Mouse (Mus musculus) kidney, postnatal 0 days (tissue): Measurements from ENCODE around the gene Lrp11. TPM values are rescaled to one million over a fixed set of nuclear protein-coding genes. Genes with fewer than 3 reads are reported as not detected.

Source experiments
- ATAC-seq: fragments of 200-750 bp; cut with Nextera tagmentation; replicated peaks from 2 replicates; pipeline ENCODE4 v1.8.0; 2017; ENCODE audit warnings: low read depth, moderate number of reproducible peaks, moderate TSS enrichment, moderate library complexity; ENCODE audit not compliant: low FRiP score
- DNase-seq: peaks from one replicate; pipeline ENCODE4 v3.0.0-alpha.2; 2016; ENCODE audit warnings: low spot score
- H3K27ac ChIP-seq: fragments of 300-500 bp; sonication (generic); 2 replicates; pipeline ENCODE4 v1.5.1; 2014; ENCODE audit warnings: mild to moderate bottlenecking
- H3K27me3 ChIP-seq: fragments of 300-500 bp; sonication (generic); 2 replicates; pipeline ENCODE4 v1.6.1; 2014; ENCODE audit warnings: low read length, mixed read lengths; ENCODE audit not compliant: insufficient read depth
- H3K36me3 ChIP-seq: fragments of 300-500 bp; sonication (generic); 2 replicates; pipeline ENCODE4 v1.6.1; 2014; ENCODE audit warnings: low read length, mixed read lengths; ENCODE audit not compliant: insufficient read depth
- H3K4me1 ChIP-seq: fragments of 300-500 bp; sonication (generic); replicated peaks from 2 replicates; pipeline ENCODE4 v1.6.1; 2014; ENCODE audit warnings: antibody characterized with exemption, low read length, mixed read lengths; ENCODE audit not compliant: insufficient read depth
- H3K4me2 ChIP-seq: fragments of 300-500 bp; sonication (generic); 2 replicates; pipeline ENCODE4 v1.6.1; 2014; ENCODE audit warnings: mild to moderate bottlenecking, low read length, moderate library complexity, mixed read lengths
- H3K4me3 ChIP-seq: fragments of 300-500 bp; sonication (generic); replicated peaks from 2 replicates; pipeline ENCODE4 v1.5.1; 2014; ENCODE audit warnings: low read depth, low read length
- H3K9ac ChIP-seq: fragments of 300-500 bp; sonication (generic); 2 replicates; pipeline ENCODE4 v1.6.1; 2014; ENCODE audit warnings: low read depth, low read length
- H3K9me3 ChIP-seq: fragments of 300-500 bp; sonication (generic); replicated peaks from 2 replicates; pipeline ENCODE4 v1.6.1; 2016; ENCODE audit warnings: low read length, inconsistent platforms, mixed read lengths
- CTCF ChIP-seq: IDR thresholded peaks from 2 replicates; pipeline ENCODE4 v1.5.1; 2016; ENCODE audit warnings: antibody characterized with exemption, low read depth, mild to moderate bottlenecking, moderate library complexity
- WGBS: fragments of 180-500 bp; shearing (Covaris S2); extraction: QIAGEN DNeasy Blood & Tissue Kit; methylation state at CpG from one replicate; pipeline ENCODE4 v1.1.7; 2014; 5-methylcytosine and 5-hydroxymethylcytosine counted together
- polyA plus RNA-seq: library from polyadenylated mRNA; unstranded; fragments of >200 nt; fragmentation: Nextera tagmentation; extraction: Ambion mirVana; gene quantifications from 2 replicates; pipeline ENCODE4 v1.2.1, GENCODE M21; 2015

Lrp11 gene
- polyA plus RNA-seq, 1 experiment from 2014 or later, result 0.91 TPM

DNA sequence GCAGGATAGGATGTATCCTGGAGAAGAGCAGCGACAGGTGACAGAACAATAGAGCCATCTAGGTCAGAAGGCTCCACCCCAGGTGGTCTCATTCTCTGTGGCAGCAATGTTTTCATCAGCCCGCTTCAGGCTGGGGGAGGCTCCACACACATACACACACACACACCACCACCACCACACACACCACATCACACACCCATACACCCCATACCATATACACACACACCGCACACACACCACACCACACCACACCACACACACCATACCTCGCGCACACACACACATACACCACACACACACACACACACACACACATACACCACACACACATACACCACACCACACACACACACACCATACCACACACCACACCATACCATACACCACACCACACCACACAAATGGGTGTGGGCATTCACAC, 30.2 kb downstream of the Lrp11 start:
- Histone ChIP-seq H3K27ac (no peak overlapping the region), H3K9ac (no peak overlapping the region), H3K4me2 (no peak overlapping the region), H3K4me3 (no peak overlapping the region), H3K36me3 (no peaks in the 10 kb centered on the region), H3K27me3 (no peaks in the 10 kb centered on the region), H3K9me3 (no peaks in the 10 kb centered on the region), H3K4me1 (no peaks in the 10 kb centered on the region)
- DNase-seq, result no peak
- no peak for TF ChIP-seq CTCF
- ATAC-seq, result no peak
- WGBS, result 92% methylated on average over 5 of the region's 5 CpGs

DNA sequence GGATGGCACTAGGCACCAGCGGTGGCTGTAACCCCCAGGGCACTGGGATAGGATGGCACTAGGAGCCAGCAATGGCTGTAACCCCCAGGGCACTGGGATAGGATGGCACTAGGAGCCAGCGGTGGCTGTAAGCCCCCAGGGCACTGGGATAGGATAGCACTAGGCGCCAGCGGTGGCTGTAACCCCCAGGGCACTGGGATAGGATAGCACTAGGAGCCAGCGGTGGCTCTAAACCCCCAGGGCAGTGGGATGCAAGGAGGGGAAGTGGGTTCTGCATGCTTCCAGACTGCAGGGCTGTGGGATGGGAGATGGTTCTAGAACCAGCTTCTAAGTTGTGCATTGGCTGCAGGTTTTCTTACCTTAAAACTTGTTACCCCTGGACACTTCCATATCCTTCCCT, 31.1 kb downstream of the Lrp11 start:
- no peaks in the 10 kb centered on the region for H3K9me3 ChIP-seq
- H3K9ac ChIP-seq, result no peak overlapping the region
- H3K36me3 ChIP-seq, result no peaks in the 10 kb centered on the region
- ATAC-seq (no peak), DNase-seq (no peak)
- H3K27me3 ChIP-seq, result no peaks in the 10 kb centered on the region
- no peak for TF ChIP-seq CTCF
- no peaks in the 10 kb centered on the region for H3K4me1 ChIP-seq
- H3K4me3 ChIP-seq, result no peak overlapping the region
- no peak overlapping the region for H3K4me2 ChIP-seq
- 76% methylated on average over 5 of the region's 5 CpGs for WGBS
- H3K27ac ChIP-seq, result no peak overlapping the region

DNA sequence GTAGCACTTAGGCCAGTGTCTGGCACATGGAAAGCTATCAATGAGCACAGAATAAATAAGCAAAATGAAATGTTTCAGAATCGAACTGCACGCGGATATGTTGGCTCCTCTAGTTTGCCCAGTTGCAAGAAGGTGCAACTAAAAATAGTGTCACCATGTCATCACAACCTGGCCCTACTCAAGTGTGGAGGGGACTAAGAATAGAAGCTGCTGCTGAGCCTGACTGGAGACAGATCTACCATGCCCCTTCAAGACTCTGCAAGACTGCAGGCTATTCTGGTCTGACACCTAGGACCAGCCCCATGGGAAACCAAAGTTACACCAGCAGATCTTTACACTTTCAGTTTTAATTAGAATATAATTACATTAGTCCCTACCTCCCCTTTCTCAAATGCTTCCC, 32.8 kb downstream of the Lrp11 start:
- DNase-seq (no peak), ATAC-seq (no peak)
- Histone ChIP-seq H3K27ac (no peak overlapping the region), H3K9me3 (no peaks in the 10 kb centered on the region), H3K4me1 (no peaks in the 10 kb centered on the region), H3K4me3 (no peak overlapping the region), H3K27me3 (no peaks in the 10 kb centered on the region), H3K36me3 (no peaks in the 10 kb centered on the region), H3K4me2 (no peak overlapping the region), H3K9ac (no peak overlapping the region)
- no peak for TF ChIP-seq CTCF
- 90% methylated on average over 3 of the region's 3 CpGs for WGBS

DNA sequence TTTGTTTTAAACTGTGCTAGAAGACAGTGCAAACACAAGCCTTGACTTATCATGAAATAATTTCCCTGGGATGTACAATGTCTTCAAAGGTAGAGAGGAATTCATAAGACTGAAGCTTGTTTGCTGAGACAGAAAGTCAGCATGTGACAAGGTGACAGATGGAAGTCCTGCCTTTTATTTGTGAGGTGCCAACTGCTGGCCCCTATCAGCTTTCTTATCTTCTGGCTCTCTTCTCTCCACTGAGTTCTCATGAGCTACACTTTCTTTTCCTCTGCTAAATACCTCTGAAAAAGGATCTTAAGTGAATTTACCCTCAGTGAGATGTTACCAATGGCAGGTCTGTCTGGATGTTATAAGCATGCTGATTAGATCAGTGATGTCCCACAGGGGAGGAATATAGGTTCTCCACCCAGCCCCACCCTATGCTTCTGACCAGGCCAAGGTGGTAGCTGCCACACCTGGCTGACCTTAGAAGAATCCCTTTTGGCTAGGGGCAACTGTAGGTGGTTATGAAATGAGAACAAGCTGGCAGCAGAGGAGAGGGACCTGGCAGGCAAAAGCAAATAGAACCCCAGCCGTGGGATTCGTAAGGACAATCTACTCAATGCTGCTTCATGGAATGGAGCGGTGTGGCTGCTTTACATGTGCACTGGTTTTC, 34.4 kb downstream of the Lrp11 start:
- no peaks in the 10 kb centered on the region for H3K4me1 ChIP-seq
- H3K27me3 ChIP-seq, result no peaks in the 10 kb centered on the region
- DNase-seq, result no peak
- 96% methylated on average over 3 of the region's 3 CpGs for WGBS
- TF ChIP-seq CTCF, result no peak
- ATAC-seq, result no peak
- H3K36me3 ChIP-seq, result no peaks in the 10 kb centered on the region
- no peaks in the 10 kb centered on the region for H3K9me3 ChIP-seq
- H3K4me2 ChIP-seq, result no peak overlapping the region
- no peak overlapping the region for H3K27ac ChIP-seq
- H3K4me3 ChIP-seq, result no peak overlapping the region
- no peak overlapping the region for H3K9ac ChIP-seq

DNA sequence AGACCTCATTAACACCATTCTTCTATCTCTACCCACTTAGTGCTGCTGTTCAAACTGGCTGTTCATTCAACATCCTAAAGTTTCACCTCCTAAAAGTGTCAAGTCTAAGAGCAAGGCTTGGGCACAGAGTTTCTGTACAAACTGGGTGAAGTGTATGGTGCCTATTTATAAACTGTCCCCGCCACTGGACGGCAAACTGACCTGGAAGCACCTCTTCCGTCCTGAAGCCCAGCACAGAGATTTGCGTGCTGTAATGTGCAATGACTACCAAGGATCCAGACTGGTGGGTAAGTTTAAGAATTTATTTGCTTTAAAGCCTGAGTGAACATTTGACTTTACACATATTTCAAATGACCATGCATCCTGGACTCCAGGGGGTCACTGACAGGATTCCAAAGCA, 39.5 kb downstream of the Lrp11 start:
- peaks cover 12% of the 10 kb centered on the region; the same call in 1 of the 2 replicates for H3K36me3 ChIP-seq
- no peaks in the 10 kb centered on the region for H3K9me3 ChIP-seq
- H3K4me2 ChIP-seq, result no peak overlapping the region
- H3K4me1 ChIP-seq, result no peaks in the 10 kb centered on the region
- H3K27ac ChIP-seq, result no peak overlapping the region
- H3K4me3 ChIP-seq, result no peak overlapping the region
- no peaks in the 10 kb centered on the region for H3K27me3 ChIP-seq
- 90% methylated on average over 4 of the region's 4 CpGs for WGBS
- no peak for TF ChIP-seq CTCF
- H3K9ac ChIP-seq, result no peak overlapping the region
- no peak for DNase-seq
- ATAC-seq, result no peak

DNA sequence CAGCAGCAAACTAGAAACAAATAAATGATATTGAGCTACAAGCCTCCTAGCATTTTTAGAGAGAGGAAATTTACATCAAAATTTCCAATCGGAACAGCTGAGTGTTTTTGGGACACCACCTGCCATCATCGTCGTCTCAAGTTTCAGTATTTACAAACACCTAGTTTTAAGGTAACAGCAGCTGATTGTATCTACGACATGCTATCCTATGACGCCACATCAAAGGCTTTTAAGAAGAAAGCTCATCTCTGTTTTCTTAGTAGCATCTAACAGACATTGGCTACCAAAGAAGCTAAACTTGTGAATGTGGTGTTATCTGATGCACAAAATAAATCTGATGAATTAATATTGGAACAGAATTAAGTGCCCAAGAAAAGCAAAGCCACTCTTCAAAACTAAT, 40.7 kb downstream of the Lrp11 start:
- H3K27me3 ChIP-seq, result no peaks in the 10 kb centered on the region
- H3K4me1 ChIP-seq, result no peaks in the 10 kb centered on the region
- H3K36me3 ChIP-seq, result peaks cover 12% of the 10 kb centered on the region; the same call in 1 of the 2 replicates
- no peaks in the 10 kb centered on the region for H3K9me3 ChIP-seq
- WGBS, result 88% methylated on average over 5 of the region's 5 CpGs
- H3K4me2 ChIP-seq, result no peak overlapping the region
- ATAC-seq (no peak), DNase-seq (no peak)
- no peak overlapping the region for H3K27ac ChIP-seq
- TF ChIP-seq CTCF, result no peak
- H3K4me3 ChIP-seq, result no peak overlapping the region
- no peak overlapping the region for H3K9ac ChIP-seq
